Mouse (Mus musculus): ENCODE results near the gene Tab1. TPM values are rescaled to one million over a fixed set of nuclear protein-coding genes. Genes with fewer than 3 reads are reported as not detected.
"Not testable (repeated sequence)": the region's sequence is repeated elsewhere in the genome, so short reads cannot be mapped to it uniquely, and the experiment has no call there.

Gene Tab1
- polyA plus RNA-seq, 1 experiment from 2014 or later, result 34.2 TPM

GRCm38 (mm10) chr15:80114414-80114813, 18.5 kb upstream of the Tab1 start:
- Histone ChIP-seq H3K4me1 (peaks cover 19% of the 10 kb centered on the region), H3K4me3 (no peak overlapping the region), H3K36me3 (no peaks in the 10 kb centered on the region), H3K27me3 (ENCODE audit: insufficient read depth, poor library complexity, severe bottlenecking) (no peaks in the 10 kb centered on the region; the same call in 1 of the 2 replicates), H3K9me3 (no peaks in the 10 kb centered on the region), H3K27ac (0 out of 2 replicates have a peak overlapping the region, but pooled peaks have one; percentile 42)
- no peak for DNase-seq (ENCODE audit: low spot score)
- WGBS, result 86% methylated on average over 7 of the region's 7 CpGs

DNA sequence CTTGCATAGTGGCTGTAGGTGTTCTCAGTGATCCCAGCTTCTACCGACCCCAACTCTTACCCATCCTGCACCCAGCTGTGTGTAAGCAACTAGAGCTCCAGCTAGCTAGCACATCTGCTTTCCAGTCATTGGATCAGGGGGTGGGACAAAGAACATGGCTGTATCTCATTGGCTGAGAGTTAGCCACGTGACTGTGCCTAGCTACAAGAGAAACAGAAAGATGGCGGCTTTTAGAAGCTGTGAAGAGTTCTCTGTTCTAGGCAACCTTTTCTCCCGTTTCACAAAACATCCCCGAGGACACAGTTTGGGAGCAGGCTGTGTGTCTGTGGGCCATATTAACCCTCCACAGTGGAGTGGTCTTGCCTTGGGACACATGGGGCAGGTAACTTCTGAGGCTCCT, 17.7 kb upstream of the Tab1 start:
- no peak for DNase-seq (ENCODE audit: low spot score)
- H3K4me3 ChIP-seq, result peak overlapping the region; percentile 32; the same call in 1 of the 2 replicates
- H3K36me3 ChIP-seq, result no peaks in the 10 kb centered on the region
- H3K27ac ChIP-seq, result peak overlapping the region; percentile 42; the same call in 1 of the 2 replicates
- H3K27me3 ChIP-seq (ENCODE audit: insufficient read depth, poor library complexity, severe bottlenecking), result no peaks in the 10 kb centered on the region; the same call in 1 of the 2 replicates
- H3K9me3 ChIP-seq, result no peaks in the 10 kb centered on the region
- 50% methylated on average over 5 of the region's 5 CpGs for WGBS
- peaks cover 19% of the 10 kb centered on the region for H3K4me1 ChIP-seq

GRCm38 (mm10) chr15:80115866-80116794, 16.8 kb upstream of the Tab1 start:
- no peaks in the 10 kb centered on the region; the same call in 1 of the 2 replicates for H3K27me3 ChIP-seq (ENCODE audit: insufficient read depth, poor library complexity, severe bottlenecking)

DNA sequence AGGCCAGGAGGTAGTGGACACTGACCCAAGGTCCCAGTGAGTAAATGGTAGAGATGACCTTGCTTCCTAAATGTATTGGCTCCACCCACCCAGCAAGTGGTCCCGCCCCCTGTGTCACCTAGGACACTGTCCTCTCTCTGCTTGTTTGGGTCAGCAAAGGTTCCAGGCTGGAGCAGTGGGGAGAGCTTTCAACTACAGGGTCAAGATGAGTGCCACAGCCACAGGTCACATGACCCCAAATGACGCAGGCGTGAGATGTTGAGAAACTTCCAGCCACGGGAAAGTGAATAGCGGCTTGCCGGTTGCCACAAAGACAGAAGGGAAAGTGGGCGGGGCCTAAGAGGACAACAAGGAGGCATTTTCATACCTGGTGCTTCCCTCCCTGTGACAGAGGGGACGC, 15.8 kb upstream of the Tab1 start:
- WGBS, result 62% methylated on average over 8 of the region's 8 CpGs
- peak overlapping the region; percentile 29; the same call in 1 of the 2 replicates for H3K27ac ChIP-seq

More at GRCm38 (mm10) chr15:80115866-80116794, 16.8 kb upstream of the Tab1 start:
- Histone ChIP-seq H3K36me3 (no peaks in the 10 kb centered on the region), H3K4me3 (peak overlapping the region; percentile 32; the same call in 1 of the 2 replicates), H3K9me3 (no peaks in the 10 kb centered on the region), H3K27ac (peak overlapping the region; percentile 42), H3K4me1 (peaks cover 19% of the 10 kb centered on the region)
- 59% methylated on average over 13 of the region's 13 CpGs for WGBS
- DNase-seq (ENCODE audit: low spot score), result no peak

GRCm38 (mm10) chr15:80119076-80119475, 13.9 kb upstream of the Tab1 start:
- DNase-seq (ENCODE audit: low spot score), result no peak
- 88% methylated on average over 6 of the region's 6 CpGs for WGBS
- H3K36me3 ChIP-seq, result no peaks in the 10 kb centered on the region
- H3K4me3 ChIP-seq, result no peak overlapping the region
- H3K9me3 ChIP-seq, result no peaks in the 10 kb centered on the region
- H3K4me1 ChIP-seq, result peaks cover 19% of the 10 kb centered on the region
- no peak overlapping the region for H3K27ac ChIP-seq
- H3K27me3 ChIP-seq (ENCODE audit: insufficient read depth, poor library complexity, severe bottlenecking), result no peaks in the 10 kb centered on the region; the same call in 1 of the 2 replicates

More for the DNA sequence above, 15.8 kb upstream of the Tab1 start:
- Histone ChIP-seq H3K27me3 (ENCODE audit: insufficient read depth, poor library complexity, severe bottlenecking) (no peaks in the 10 kb centered on the region; the same call in 1 of the 2 replicates), H3K4me1 (peaks cover 19% of the 10 kb centered on the region), H3K4me3 (no peak overlapping the region), H3K9me3 (no peaks in the 10 kb centered on the region), H3K36me3 (no peaks in the 10 kb centered on the region)
- no peak for DNase-seq (ENCODE audit: low spot score)

GRCm38 (mm10) chr15:80121721-80122325, 11.1 kb upstream of the Tab1 start:
- no peaks in the 10 kb centered on the region; the same call in 1 of the 2 replicates for H3K27me3 ChIP-seq (ENCODE audit: insufficient read depth, poor library complexity, severe bottlenecking)
- H3K4me3 ChIP-seq, result no peak overlapping the region
- no peak for DNase-seq (ENCODE audit: low spot score)
- H3K4me1 ChIP-seq, result peaks cover 6% of the 10 kb centered on the region; the same call in 1 of the 2 replicates
- no peaks in the 10 kb centered on the region for H3K9me3 ChIP-seq
- no peaks in the 10 kb centered on the region for H3K36me3 ChIP-seq
- WGBS, result 84% methylated on average over 9 of the region's 9 CpGs
- no peak overlapping the region for H3K27ac ChIP-seq

DNA sequence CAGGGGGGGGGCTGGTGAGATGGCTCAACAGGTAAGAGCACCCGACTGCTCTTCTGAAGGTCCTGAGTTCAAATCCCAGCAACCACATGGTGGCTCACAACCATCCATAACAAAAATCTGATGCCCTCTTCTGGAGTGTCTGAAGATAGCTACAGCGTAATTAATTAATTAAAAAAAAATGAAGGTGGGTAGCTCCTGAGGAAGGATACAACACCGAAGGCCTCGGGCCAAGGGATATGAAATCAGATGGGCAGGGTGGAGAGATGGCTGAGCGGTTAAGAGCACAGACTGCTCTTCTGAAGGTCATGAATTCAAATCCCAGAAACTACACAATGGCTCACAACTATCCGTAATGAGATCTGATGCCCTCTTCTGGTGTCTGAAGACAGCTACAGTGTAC, 10.5 kb upstream of the Tab1 start:
- 89% methylated on average over 6 of the region's 6 CpGs for WGBS
- H3K36me3 ChIP-seq; DNase-seq (ENCODE audit: low spot score); H3K9me3 ChIP-seq; H3K4me1 ChIP-seq; H3K27ac ChIP-seq; H3K4me3 ChIP-seq; H3K27me3 ChIP-seq (ENCODE audit: insufficient read depth, poor library complexity, severe bottlenecking): not testable (repeated sequence)

- WGBS, result 79% methylated on average over 4 of the region's 4 CpGs
- Histone ChIP-seq H3K4me1 (no peaks in the 10 kb centered on the region), H3K36me3 (no peaks in the 10 kb centered on the region), H3K27ac (no peak overlapping the region), H3K27me3 (ENCODE audit: insufficient read depth, poor library complexity, severe bottlenecking) (no peaks in the 10 kb centered on the region), H3K9me3 (no peaks in the 10 kb centered on the region), H3K4me3 (no peak overlapping the region)
- DNase-seq (ENCODE audit: low spot score), result no peak
These were observed 8.3 kb upstream of the Tab1 start for GRCm38 (mm10) chr15:80124651-80125050.

DNA sequence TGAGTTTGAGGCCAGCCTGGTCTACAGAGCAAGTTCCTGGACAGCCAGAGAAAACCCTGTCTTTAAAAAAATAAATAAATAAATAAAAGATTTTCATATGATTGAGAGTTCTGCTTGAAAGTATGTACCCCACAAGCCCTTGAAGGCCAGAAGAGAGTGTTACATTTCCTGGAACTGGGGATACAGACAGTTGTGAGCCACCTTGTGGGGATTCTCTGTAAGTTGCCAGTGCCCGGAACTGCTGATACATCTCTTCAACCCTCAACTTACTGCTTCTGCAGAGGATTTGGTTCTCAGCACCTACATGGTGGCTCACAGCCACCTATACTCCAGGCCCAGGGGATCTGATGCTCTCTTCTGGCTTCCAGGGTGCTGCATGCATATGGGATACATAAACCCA, 5.7 kb upstream of the Tab1 start:
- WGBS, result 64% methylated on average over 1 of the region's 1 CpGs
- Histone ChIP-seq H3K36me3 (no peaks in the 10 kb centered on the region), H3K27me3 (ENCODE audit: insufficient read depth, poor library complexity, severe bottlenecking) (no peaks in the 10 kb centered on the region), H3K27ac (no peak overlapping the region), H3K4me1 (peaks cover 4% of the 10 kb centered on the region; the same call in 1 of the 2 replicates), H3K9me3 (no peaks in the 10 kb centered on the region), H3K4me3 (no peak overlapping the region)
- no peak for DNase-seq (ENCODE audit: low spot score)

GRCm38 (mm10) chr15:80129982-80130381, 2.9 kb upstream of the Tab1 start:
- H3K9me3 ChIP-seq, result no peaks in the 10 kb centered on the region
- peaks cover 23% of the 10 kb centered on the region for H3K4me1 ChIP-seq
- no peak overlapping the region for H3K27ac ChIP-seq
- no peak for DNase-seq (ENCODE audit: low spot score)
- WGBS, result 86% methylated on average over 6 of the region's 6 CpGs
- no peaks in the 10 kb centered on the region for H3K36me3 ChIP-seq
- H3K4me3 ChIP-seq, result no peak overlapping the region
- H3K27me3 ChIP-seq (ENCODE audit: insufficient read depth, poor library complexity, severe bottlenecking), result no peaks in the 10 kb centered on the region

DNA sequence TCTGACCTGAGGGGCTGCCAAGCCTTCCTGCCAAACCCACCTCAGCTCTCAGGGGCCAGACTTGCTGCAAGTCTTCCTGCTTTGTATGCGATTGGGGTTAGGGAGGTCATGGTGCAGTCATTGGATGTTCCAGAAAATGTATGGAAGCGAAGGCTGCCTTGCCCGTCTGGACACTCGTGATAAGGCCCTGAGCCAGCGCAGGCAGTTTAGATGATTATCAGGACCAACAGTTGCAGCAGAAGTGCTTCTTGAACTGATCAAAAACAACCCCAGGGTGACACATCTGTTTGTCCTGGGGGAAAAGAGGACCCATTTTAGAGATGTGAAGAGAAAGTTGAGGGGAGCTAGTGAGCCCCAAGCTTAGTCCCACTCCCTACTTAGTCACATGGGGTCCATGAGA, 2.2 kb upstream of the Tab1 start:
- DNase-seq (ENCODE audit: low spot score), result peak; percentile 77
- Histone ChIP-seq H3K36me3 (no peaks in the 10 kb centered on the region), H3K27ac (no peak overlapping the region), H3K4me1 (peaks cover 30% of the 10 kb centered on the region), H3K9me3 (no peaks in the 10 kb centered on the region), H3K27me3 (ENCODE audit: insufficient read depth, poor library complexity, severe bottlenecking) (no peaks in the 10 kb centered on the region), H3K4me3 (no peak overlapping the region)
- 46% methylated on average over 5 of the region's 5 CpGs for WGBS

DNA sequence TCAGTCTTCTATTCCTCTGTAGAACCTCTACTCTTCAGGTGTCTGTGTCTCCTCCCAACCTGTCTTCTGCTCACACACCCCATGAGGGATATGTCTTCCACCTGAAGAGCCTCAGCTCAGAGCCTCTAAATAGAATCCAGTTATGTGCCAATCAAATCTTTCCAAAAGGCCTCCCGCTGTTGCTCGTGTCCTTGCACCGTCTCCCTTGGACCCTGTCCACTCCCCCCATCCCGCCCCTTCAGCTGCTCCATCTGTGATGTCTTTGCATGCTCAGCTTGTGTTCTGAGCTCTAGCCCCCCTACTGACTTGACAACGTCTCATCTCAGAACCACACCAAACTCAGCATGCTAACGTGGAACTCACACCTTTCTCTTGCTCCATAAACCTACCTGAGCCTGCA, 1.5 kb upstream of the Tab1 start:
- Histone ChIP-seq H3K4me3 (no peak overlapping the region), H3K9me3 (no peaks in the 10 kb centered on the region), H3K27ac (no peak overlapping the region), H3K27me3 (ENCODE audit: insufficient read depth, poor library complexity, severe bottlenecking) (no peaks in the 10 kb centered on the region), H3K36me3 (no peaks in the 10 kb centered on the region), H3K4me1 (peaks cover 37% of the 10 kb centered on the region)
- DNase-seq (ENCODE audit: low spot score), result peak; percentile 66
- WGBS, result 68% methylated on average over 6 of the region's 6 CpGs

DNA sequence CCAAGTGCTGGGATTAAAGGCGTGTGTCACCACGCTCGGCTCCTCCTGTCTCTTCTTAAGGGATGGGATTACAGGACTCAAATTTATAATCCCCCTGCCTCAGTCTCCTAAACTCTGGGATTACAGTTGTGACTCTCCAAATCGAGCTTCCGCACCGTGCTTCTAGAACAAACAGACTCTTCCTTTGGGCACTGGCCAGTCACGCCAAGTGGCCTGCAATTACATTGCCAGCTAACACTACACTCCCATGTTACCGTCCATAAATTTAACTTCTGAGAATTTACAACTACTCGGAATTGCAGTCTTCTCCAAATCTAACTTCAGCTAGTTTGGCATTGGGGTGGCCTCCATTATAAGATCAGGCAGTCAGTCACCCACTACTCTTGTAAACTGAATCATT, 475 bp upstream of the Tab1 start:
- no peaks in the 10 kb centered on the region for H3K27me3 ChIP-seq (ENCODE audit: insufficient read depth, poor library complexity, severe bottlenecking)
- H3K27ac ChIP-seq, result peak overlapping the region; percentile 99
- peak overlapping the region; percentile 78 for H3K4me3 ChIP-seq
- H3K9me3 ChIP-seq, result no peaks in the 10 kb centered on the region
- H3K4me1 ChIP-seq, result peaks cover 45% of the 10 kb centered on the region
- DNase-seq (ENCODE audit: low spot score), result no peak
- peaks cover 9% of the 10 kb centered on the region; the same call in 1 of the 2 replicates for H3K36me3 ChIP-seq
- 82% methylated on average over 9 of the region's 9 CpGs for WGBS
